Mouse (Mus musculus): ENCODE measurements around the gene Ints7.

- TF ChIP-seq CTCF (IDR thresholded peaks at IDR 0.05; ENCODE audit: low read depth) (peak; percentile 39), EP300 (IDR thresholded peaks at IDR 0.05; ENCODE audit: low read depth) (no peak)
Measured at GRCm38 (mm10) chr1:191585704-191586103, 10.3 kb downstream of the Ints7 start.
